Mouse (Mus musculus) cerebellum, adult 2 months (tissue): ENCODE measurements around the gene Plxdc2.

Source experiments
- CTCF ChIP-seq: fragments of 200-500 bp; IDR thresholded peaks from 2 replicates; pipeline ENCODE4 v1.5.1; 2011; ENCODE audit warnings: low read depth, mild to moderate bottlenecking, control low read depth, low read length, moderate library complexity, borderline replicate concordance; ENCODE audit not compliant: insufficient read depth
- POLR2A ChIP-seq: fragments of 200-500 bp; IDR thresholded peaks from 2 replicates; pipeline ENCODE4 v1.6.1; 2011; ENCODE audit warnings: low read length, control low read depth, borderline replicate concordance; ENCODE audit not compliant: insufficient read depth

DNA sequence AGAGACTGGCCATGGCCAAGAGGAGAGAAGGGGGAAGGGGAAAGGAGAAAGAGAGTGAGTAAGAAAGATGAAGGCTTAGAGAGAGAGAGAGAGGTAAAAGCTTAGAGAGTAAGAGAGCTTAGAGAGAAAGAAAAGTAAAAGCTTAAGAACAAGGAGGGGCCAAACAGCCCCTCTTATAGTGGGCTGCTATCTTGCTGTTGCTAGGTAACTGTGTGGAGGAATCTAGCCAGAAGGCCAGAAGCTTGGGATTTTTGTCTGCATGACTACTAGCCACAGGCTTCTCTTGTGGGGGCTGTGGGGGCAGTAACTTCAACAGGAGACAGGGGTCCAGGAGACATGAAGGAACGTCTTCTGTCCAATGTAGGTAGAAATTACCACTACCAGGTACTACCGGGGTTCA, 162.0 kb downstream of the Plxdc2 start:
- no peak for TF ChIP-seq CTCF
- TF ChIP-seq POLR2A = no peak
